Mouse (Mus musculus): ENCODE results near the gene Ak5. TPM values are rescaled to one million over a fixed set of nuclear protein-coding genes. Genes with fewer than 3 reads are reported as not detected.

The Ak5 gene
- total RNA-seq, 2 experiments from 2014 or later = 139 to 148 TPM

DNA sequence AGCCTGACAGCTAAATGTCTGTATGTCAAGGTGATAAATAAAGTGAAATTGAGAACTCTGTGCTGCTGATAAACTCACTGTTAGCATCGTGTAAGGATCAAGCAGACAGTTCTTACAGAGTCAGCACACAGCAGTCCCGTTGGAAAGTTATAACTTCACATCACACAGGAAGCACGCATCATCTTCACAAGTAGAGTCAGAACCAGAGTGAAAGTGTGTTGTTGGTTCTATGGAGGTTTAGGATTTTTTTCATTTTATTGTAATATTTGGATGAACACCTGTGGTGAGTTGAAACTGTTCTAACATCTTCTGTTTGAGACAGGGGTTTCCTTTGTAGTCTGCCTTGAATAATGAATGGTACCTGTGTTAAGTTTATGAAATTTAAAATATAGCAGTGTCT lies 224.0 kb downstream of the Ak5 start:
- intact Hi-C loops (cut with DNase I) = no loop called here
- Histone ChIP-seq H3K4me3 (no peak overlapping the region), H3K27ac (no peak overlapping the region)
- DNase-seq (ENCODE audit: extremely low spot score in 1 of 2, low spot score in 2 of 2) = no peak
- TF ChIP-seq CTCF (IDR thresholded peaks at IDR 0.05) = no peak

- no peak for TF ChIP-seq CTCF (IDR thresholded peaks at IDR 0.05)
- Histone ChIP-seq H3K4me3 (no peak overlapping the region), H3K27ac (no peak overlapping the region)
- intact Hi-C loops (cut with DNase I) = no loop called here
- no peak for DNase-seq (ENCODE audit: extremely low spot score in 1 of 2, low spot score in 2 of 2)
Observed at GRCm38 (mm10) chr3:152442795-152443194, 225.4 kb downstream of the Ak5 start.

DNA sequence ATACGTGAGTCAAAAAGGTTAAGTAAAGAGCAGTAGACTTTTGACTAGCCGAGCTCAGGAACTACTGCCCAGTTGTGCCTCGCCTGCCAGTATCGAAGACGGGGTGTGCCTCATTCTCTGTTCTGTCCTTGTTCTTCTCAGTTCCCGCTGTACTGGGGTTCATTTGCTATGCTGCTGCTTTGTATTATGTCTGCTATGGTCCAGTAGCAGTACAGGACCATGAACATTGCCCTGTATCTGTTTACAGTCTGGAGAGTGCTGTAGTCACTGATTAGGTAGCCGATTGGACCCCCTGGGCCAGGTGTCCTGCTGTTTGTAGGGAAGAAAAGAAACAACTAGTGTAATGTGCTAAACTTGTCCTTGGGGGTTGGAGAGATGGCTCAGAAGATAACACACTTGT lies 230.1 kb downstream of the Ak5 start:
- TF ChIP-seq CTCF (IDR thresholded peaks at IDR 0.05) = no peak
- Histone ChIP-seq H3K27ac (no peak overlapping the region), H3K4me3 (no peak overlapping the region)
- intact Hi-C loops (cut with DNase I) = no loop called here
- no peak for DNase-seq (ENCODE audit: extremely low spot score in 1 of 2, low spot score in 2 of 2)

DNA sequence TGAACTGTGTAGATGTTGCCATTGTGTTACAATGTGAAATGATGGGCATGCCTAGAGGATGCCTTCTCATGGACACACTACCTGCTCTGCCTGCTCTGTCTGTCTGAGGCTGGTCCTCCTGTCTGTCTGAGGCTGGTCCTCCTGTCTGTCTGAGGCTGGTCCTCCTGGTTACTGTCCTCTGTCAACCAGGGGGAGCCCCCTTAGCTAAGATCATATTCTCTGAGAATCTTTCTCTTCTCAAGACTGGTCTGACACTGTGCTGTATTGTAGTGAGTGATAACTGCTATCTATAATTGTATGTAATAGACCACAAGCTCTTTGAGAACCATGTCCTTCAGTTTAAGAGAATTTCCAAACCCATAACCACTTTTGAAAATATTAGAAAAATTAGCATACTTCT lies 232.6 kb downstream of the Ak5 start:
- DNase-seq (ENCODE audit: extremely low spot score in 1 of 2, low spot score in 2 of 2) = no peak
- no peak overlapping the region for H3K27ac ChIP-seq
- intact Hi-C loops (cut with DNase I) = no loop called here
- no peak for TF ChIP-seq CTCF (IDR thresholded peaks at IDR 0.05)
- H3K4me3 ChIP-seq = no peak overlapping the region

GRCm38 (mm10) chr3:152432677-152433076 lies 235.5 kb downstream of the Ak5 start:
- DNase-seq (ENCODE audit: extremely low spot score in 1 of 2, low spot score in 2 of 2) = no peak
- intact Hi-C loops (cut with DNase I) = no loop called here
- no peak for TF ChIP-seq CTCF (IDR thresholded peaks at IDR 0.05)
- H3K4me3 ChIP-seq = no peak overlapping the region
- H3K27ac ChIP-seq = no peak overlapping the region

DNA sequence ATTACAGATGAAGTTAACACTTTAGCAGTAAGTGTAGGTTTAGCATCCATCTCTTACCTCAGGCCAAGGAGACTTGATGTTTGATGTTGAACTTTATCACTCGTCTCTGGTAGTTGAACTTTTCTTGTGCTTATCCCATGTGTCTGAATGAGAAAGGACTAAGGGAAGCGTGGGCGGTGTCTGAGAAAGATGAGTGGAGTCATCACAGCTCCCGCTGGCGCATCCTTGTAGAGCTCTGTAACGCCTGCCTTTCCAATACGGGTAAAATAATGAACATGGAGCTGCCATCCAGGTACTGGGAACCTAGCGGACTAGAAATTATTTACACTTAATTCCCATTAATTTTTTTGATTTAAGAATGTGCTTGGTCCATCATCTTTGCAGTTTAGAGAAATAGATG lies 239.2 kb downstream of the Ak5 start:
- TF ChIP-seq CTCF (IDR thresholded peaks at IDR 0.05) = no peak
- H3K4me3 ChIP-seq = no peak overlapping the region
- intact Hi-C loops (cut with DNase I) = no loop called here
- H3K27ac ChIP-seq = no peak overlapping the region
- DNase-seq (ENCODE audit: extremely low spot score in 1 of 2, low spot score in 2 of 2) = no peak

Other genes with a start within 250 kb of the Ak5 start
- gene Pigk, start 45.7 kb upstream of the Ak5 start, total RNA-seq (2021) = 10 to 100 TPM; 49.8 to 51.9 TPM

Data from left cerebral cortex, adult 2 months (tissue).